Mouse (Mus musculus) megakaryocyte progenitor cell, adult 5-6 weeks (primary cell): ENCODE data around the gene Cbfa2t2. TPM values are rescaled to one million over a fixed set of nuclear protein-coding genes. Genes with fewer than 3 reads are reported as not detected.

Experiments
- ATAC-seq: replicated peaks from 2 replicates; pipeline ENCODE4 v1.8.0; 2016; ENCODE audit warnings: mild to moderate bottlenecking, moderate TSS enrichment, inconsistent platforms; ENCODE audit not compliant: poor library complexity
- total RNA-seq, 2 experiments: library from RNA; stranded (forward) in 1 of 2; stranded (reverse) in 1 of 2; fragments of 157-497, 149-512 nt in 1 of 2; fragments of 200-1000 nt in 1 of 2; gene quantifications; 2 replicates each; pipeline versions ENCODE4 v1.2.3 to v1.2.4; 2015 to 2017

Cbfa2t2 gene
- total RNA-seq, 2 experiments from 2014 or later = 10.1 to 23.3 TPM

GRCm38 (mm10) chr2:154565562-154565961 lies 129.3 kb downstream of the Cbfa2t2 start:
- no peak for ATAC-seq

- ATAC-seq = no peak
These were observed 130.4 kb downstream of the Cbfa2t2 start for GRCm38 (mm10) chr2:154566641-154567040.

- no peak for ATAC-seq
These were observed 131.5 kb downstream of the Cbfa2t2 start for GRCm38 (mm10) chr2:154567766-154568165.

GRCm38 (mm10) chr2:154568329-154569070 lies 132.2 kb downstream of the Cbfa2t2 start:
- no peak; the same call in 1 of the 2 replicates for ATAC-seq

- ATAC-seq = peak; percentile 47
These were observed 132.9 kb downstream of the Cbfa2t2 start for GRCm38 (mm10) chr2:154569071-154569748.

- ATAC-seq = peak; percentile 80
These were observed 133.6 kb downstream of the Cbfa2t2 start, which contains the start of gene E2f1 for GRCm38 (mm10) chr2:154569836-154570286. Gene E2f1, minus strand, starts transcription at chr2:154569892.

GRCm38 (mm10) chr2:154570666-154571065 lies 134.4 kb downstream of the Cbfa2t2 start:
- no peak for ATAC-seq

GRCm38 (mm10) chr2:154571266-154571665 lies 135.0 kb downstream of the Cbfa2t2 start:
- ATAC-seq = no peak

- no peak for ATAC-seq
These were observed 135.7 kb downstream of the Cbfa2t2 start for GRCm38 (mm10) chr2:154571976-154572375.

GRCm38 (mm10) chr2:154572996-154573395 lies 136.7 kb downstream of the Cbfa2t2 start:
- ATAC-seq = no peak

- peak; percentile 26 for ATAC-seq
These were observed 138.0 kb downstream of the Cbfa2t2 start for GRCm38 (mm10) chr2:154574271-154574670.

- no peak for ATAC-seq
These were observed 140.8 kb downstream of the Cbfa2t2 start for GRCm38 (mm10) chr2:154576876-154577743.

- ATAC-seq = no peak
These were observed 141.4 kb downstream of the Cbfa2t2 start for GRCm38 (mm10) chr2:154577744-154578067.

- no peak for ATAC-seq
These were observed 144.3 kb downstream of the Cbfa2t2 start for GRCm38 (mm10) chr2:154580586-154580985.

- ATAC-seq = no peak
These were observed 145.1 kb downstream of the Cbfa2t2 start for GRCm38 (mm10) chr2:154581421-154581820.

- ATAC-seq = peak; percentile 73
These were observed 147.9 kb downstream of the Cbfa2t2 start for GRCm38 (mm10) chr2:154583906-154584872.

GRCm38 (mm10) chr2:154584931-154585601 lies 148.8 kb downstream of the Cbfa2t2 start:
- no peak for ATAC-seq

GRCm38 (mm10) chr2:154586405-154586804 lies 150.1 kb downstream of the Cbfa2t2 start:
- ATAC-seq = peak; percentile 69
